In genomic region chr10:120475041-120475541, GRCm38 (mm10) we compare ENCODE assay signal across 8 mouse cellular contexts. TPM values are rescaled to one million over a fixed set of nuclear protein-coding genes. Genes with fewer than 3 reads are reported as not detected.
DNase-seq lines count a peak whose midpoint lies in the region; ATAC-seq and TF ChIP-seq lines count a peak whose summit lies in the region.

No protein-coding gene starts in this region.

- TF ChIP-seq EP300 in lung, postnatal 0 days (IDR thresholded peaks at IDR 0.05) = no peak

- H3K4me2 ChIP-seq in lung, postnatal 0 days (replicated peaks; ENCODE audit: low read depth, low read length) = peak overlapping the region; percentile 96
- H3K4me2 ChIP-seq in forebrain, embryonic 14.5 days (ENCODE audit: low read length) = peak overlapping the region; percentile 94
- peak overlapping the region; percentile 97 for H3K4me2 ChIP-seq in intestine, embryonic 16.5 days (ENCODE audit: low read depth, low read length)
- H3K4me2 ChIP-seq in midbrain, embryonic 11.5 days = peak overlapping the region; percentile 97

- peaks cover 3% of the 10 kb centered on the region; the same call in 1 of the 2 replicates for H3K4me1 ChIP-seq in lung, postnatal 0 days (ENCODE audit: insufficient read depth, low read depth, low read length)
- peaks cover 16% of the 10 kb centered on the region for H3K4me1 ChIP-seq in forebrain, embryonic 14.5 days (ENCODE audit: control insufficient read depth, insufficient read depth, low read length)
- peaks cover 3% of the 10 kb centered on the region for H3K4me1 ChIP-seq in intestine, embryonic 16.5 days (ENCODE audit: control insufficient read depth, insufficient read depth, low read length)
- peaks cover 14% of the 10 kb centered on the region; the same call in 1 of the 2 replicates for H3K4me1 ChIP-seq in midbrain, embryonic 11.5 days (ENCODE audit: control insufficient read depth, insufficient read depth, low read length)

- H3K9ac ChIP-seq in lung, postnatal 0 days (replicated peaks; ENCODE audit: low read depth) = peak overlapping the region; percentile 43
- H3K9ac ChIP-seq in forebrain, embryonic 14.5 days (ENCODE audit: low read length) = peak overlapping the region; percentile 79
- H3K9ac ChIP-seq in intestine, embryonic 16.5 days (ENCODE audit: low read depth, low read length) = peak overlapping the region; percentile 97
- peak overlapping the region; percentile 91 for H3K9ac ChIP-seq in midbrain, embryonic 11.5 days (ENCODE audit: low read length)

- 0 out of 2 replicates have a peak, but pooled peaks have one; percentile 11 for ATAC-seq in lung, postnatal 0 days
- peak; percentile 19 for ATAC-seq in forebrain, embryonic 14.5 days
- ATAC-seq in intestine, embryonic 16.5 days = no peak
- ATAC-seq in midbrain, embryonic 11.5 days (ENCODE audit: low FRiP score) = peak; percentile 52
- no peak for ATAC-seq in CD4-positive, CD25-positive, alpha-beta regulatory T cell, adult 4 months

- 0% methylated on average over 43 of the region's 45 CpGs for WGBS in lung, postnatal 0 days
- under 1% methylated on average over 38 of the region's 45 CpGs for WGBS in forebrain, embryonic 14.5 days
- WGBS in intestine, embryonic 16.5 days = under 1% methylated on average over 45 of the region's 45 CpGs
- 0% methylated on average over 45 of the region's 45 CpGs for WGBS in midbrain, embryonic 11.5 days

- TF ChIP-seq CTCF in lung, postnatal 0 days (IDR thresholded peaks at IDR 0.05) = no peak

- H3K27ac ChIP-seq in lung, postnatal 0 days (ENCODE audit: low read length) = peak overlapping the region; percentile 20; the same call in 1 of the 2 replicates
- H3K27ac ChIP-seq in forebrain, embryonic 14.5 days (ENCODE audit: low read depth, low read length) = peak overlapping the region; percentile 65; the same call in 1 of the 2 replicates
- H3K27ac ChIP-seq in intestine, embryonic 16.5 days (ENCODE audit: low read length) = peak overlapping the region; percentile 97
- H3K27ac ChIP-seq in midbrain, embryonic 11.5 days (ENCODE audit: low read depth, low read length) = peak overlapping the region; percentile 73

- H3K36me3 ChIP-seq in lung, postnatal 0 days (ENCODE audit: insufficient read depth, low read length) = no peaks in the 10 kb centered on the region
- H3K36me3 ChIP-seq in forebrain, embryonic 14.5 days (ENCODE audit: control insufficient read depth, insufficient read depth, low read length) = no peaks in the 10 kb centered on the region
- H3K36me3 ChIP-seq in intestine, embryonic 16.5 days (ENCODE audit: control insufficient read depth, insufficient read depth, low read length) = no peaks in the 10 kb centered on the region
- no peaks in the 10 kb centered on the region for H3K36me3 ChIP-seq in midbrain, embryonic 11.5 days (ENCODE audit: control insufficient read depth, insufficient read depth, low read length)

- DNase-seq in lung, postnatal 0 days (ENCODE audit: low spot score) = no peak
- DNase-seq in lung, postnatal 25 days (ENCODE audit: low spot score) = no peak
- DNase-seq in adrenal gland, adult 18-20 months (ENCODE audit: low spot score in 2 of 2) = peak; percentile 44 to 51
- DNase-seq in forebrain, embryonic 14.5 days (ENCODE audit: low spot score) = peak; percentile 53
- DNase-seq in midbrain, embryonic 11.5 days (ENCODE audit: low spot score, missing footprints) = peak; percentile 97
- no peak for DNase-seq in left cerebral cortex, adult 18-20 months (ENCODE audit: low spot score in 2 of 2)

- H3K9me3 ChIP-seq in lung, postnatal 0 days (ENCODE audit: low read length) = no peaks in the 10 kb centered on the region
- H3K9me3 ChIP-seq in forebrain, embryonic 14.5 days (replicated peaks; ENCODE audit: control insufficient read depth, low read length) = no peaks in the 10 kb centered on the region
- no peaks in the 10 kb centered on the region for H3K9me3 ChIP-seq in intestine, embryonic 16.5 days (ENCODE audit: control insufficient read depth, low read length)
- no peaks in the 10 kb centered on the region for H3K9me3 ChIP-seq in midbrain, embryonic 11.5 days (ENCODE audit: control insufficient read depth, low read length)

- peak overlapping the region; percentile 71 for H3K4me3 ChIP-seq in lung, postnatal 0 days (ENCODE audit: low read depth, low read length)
- peak overlapping the region; percentile 61 for H3K4me3 ChIP-seq in forebrain, embryonic 14.5 days (ENCODE audit: low read depth, low read length)
- peak overlapping the region; percentile 98 for H3K4me3 ChIP-seq in intestine, embryonic 16.5 days (ENCODE audit: low read length)
- peak overlapping the region; percentile 74 for H3K4me3 ChIP-seq in midbrain, embryonic 11.5 days (ENCODE audit: low read depth, low read length)

- 0 out of 2 replicates have a peak, but pooled peaks cover 5% of the 10 kb centered on the region for H3K27me3 ChIP-seq in lung, postnatal 0 days (replicated peaks; ENCODE audit: insufficient read depth, low read length)
- H3K27me3 ChIP-seq in forebrain, embryonic 14.5 days (replicated peaks; ENCODE audit: control insufficient read depth, insufficient read depth, low read length) = no peaks in the 10 kb centered on the region
- H3K27me3 ChIP-seq in intestine, embryonic 16.5 days (replicated peaks; ENCODE audit: control insufficient read depth, insufficient read depth, low read length) = no peaks in the 10 kb centered on the region
- no peaks in the 10 kb centered on the region for H3K27me3 ChIP-seq in midbrain, embryonic 11.5 days (ENCODE audit: control insufficient read depth, insufficient read depth, low read length)

RNA-seq across cellular contexts. Expression of gene Hmga2, which starts 1.2 kb away (rescaled TPM):
- 2.2 and 3.0 TPM in 2 replicates for polyA plus RNA-seq in lung, postnatal 0 days (2015; fragmentation: Nextera tagmentation; extraction: Ambion mirVana)
- total RNA-seq in adrenal gland, adult 18-20 months (2021) = 1 to 10 TPM; 2.0 to 4.0 TPM
- 1.5 and 2.6 TPM in 2 replicates for polyA plus RNA-seq in forebrain, embryonic 14.5 days (2014; fragmentation: Nextera tagmentation; extraction: Ambion mirVana)
- 18.6 and 21.1 TPM in 2 replicates for polyA plus RNA-seq in intestine, embryonic 16.5 days (2015; fragmentation: Nextera tagmentation; extraction: Ambion mirVana)
- polyA plus RNA-seq in midbrain, embryonic 11.5 days (2014; fragmentation: Nextera tagmentation; extraction: Ambion mirVana) = 22.9 and 23.2 TPM in 2 replicates
- polyA plus RNA-seq in CD4-positive, CD25-positive, alpha-beta regulatory T cell, adult 4 months (2017; shearing (Covaris generic)) = under 1 TPM in 1 of 2 experiments, not detected in 1; 0.36 TPM
- total RNA-seq in left cerebral cortex, adult 18-20 months (2021) = under 1 TPM; 0.09 to 0.16 TPM

Comparison
In these comparisons a context has a peak if more than half of its experiments do, and no peak if none do; other contexts are left out.
1. ATAC-seq: peak in lung, postnatal 0 days (single experiment), forebrain, embryonic 14.5 days (single experiment) and midbrain, embryonic 11.5 days (single experiment); none in intestine, embryonic 16.5 days (single experiment) and CD4-positive, CD25-positive, alpha-beta regulatory T cell, adult 4 months (single experiment).
2. DNase-seq: peak in adrenal gland, adult 18-20 months (2 of 2), forebrain, embryonic 14.5 days (single experiment) and midbrain, embryonic 11.5 days (single experiment); none in lung, postnatal 0 days (single experiment), lung, postnatal 25 days (single experiment) and left cerebral cortex, adult 18-20 months (0 of 2).
3. H3K27ac ChIP-seq: peak in every context shown above with its lines; median percentile 97 in intestine, embryonic 16.5 days; 73 in midbrain, embryonic 11.5 days; 65 in forebrain, embryonic 14.5 days; 20 in lung, postnatal 0 days.
4. H3K9ac ChIP-seq: peak in every context shown above with its lines; median percentile 97 in intestine, embryonic 16.5 days; 91 in midbrain, embryonic 11.5 days; 79 in forebrain, embryonic 14.5 days; 43 in lung, postnatal 0 days.
5. Peak in every context shown above with its lines, with median percentiles within 50 percentile points of each other: H3K4me2 ChIP-seq and H3K4me3 ChIP-seq.